Mouse (Mus musculus): ENCODE measurements at regions not wholly inside any gene's neighbourhood (a gene's known extent, or its start where the extent isn't known, plus 50 kb on each side); places are given as distances from the start of the nearest gene placed in this dataset.

- no peak for ATAC-seq (ENCODE audit: insufficient number of reproducible peaks, insufficient read depth, low FRiP score, low TSS enrichment, low read depth)
- Histone ChIP-seq H3K9ac (replicated peaks) (no peak overlapping the region), H3K27me3 (no peaks in the 10 kb centered on the region), H3K4me3 (replicated peaks) (no peak overlapping the region), H3K27ac (no peak overlapping the region), H3K9me3 (no peaks in the 10 kb centered on the region), H3K4me1 (replicated peaks) (peaks cover 25% of the 10 kb centered on the region), H3K36me3 (no peaks in the 10 kb centered on the region), H3K4me2 (no peak overlapping the region)
- 61% methylated on average over 11 of the region's 11 CpGs for WGBS
Observed at GRCm38 (mm10) chr4:33662965-33663364, 261.4 kb upstream of the Cnr1 start.

DNA sequence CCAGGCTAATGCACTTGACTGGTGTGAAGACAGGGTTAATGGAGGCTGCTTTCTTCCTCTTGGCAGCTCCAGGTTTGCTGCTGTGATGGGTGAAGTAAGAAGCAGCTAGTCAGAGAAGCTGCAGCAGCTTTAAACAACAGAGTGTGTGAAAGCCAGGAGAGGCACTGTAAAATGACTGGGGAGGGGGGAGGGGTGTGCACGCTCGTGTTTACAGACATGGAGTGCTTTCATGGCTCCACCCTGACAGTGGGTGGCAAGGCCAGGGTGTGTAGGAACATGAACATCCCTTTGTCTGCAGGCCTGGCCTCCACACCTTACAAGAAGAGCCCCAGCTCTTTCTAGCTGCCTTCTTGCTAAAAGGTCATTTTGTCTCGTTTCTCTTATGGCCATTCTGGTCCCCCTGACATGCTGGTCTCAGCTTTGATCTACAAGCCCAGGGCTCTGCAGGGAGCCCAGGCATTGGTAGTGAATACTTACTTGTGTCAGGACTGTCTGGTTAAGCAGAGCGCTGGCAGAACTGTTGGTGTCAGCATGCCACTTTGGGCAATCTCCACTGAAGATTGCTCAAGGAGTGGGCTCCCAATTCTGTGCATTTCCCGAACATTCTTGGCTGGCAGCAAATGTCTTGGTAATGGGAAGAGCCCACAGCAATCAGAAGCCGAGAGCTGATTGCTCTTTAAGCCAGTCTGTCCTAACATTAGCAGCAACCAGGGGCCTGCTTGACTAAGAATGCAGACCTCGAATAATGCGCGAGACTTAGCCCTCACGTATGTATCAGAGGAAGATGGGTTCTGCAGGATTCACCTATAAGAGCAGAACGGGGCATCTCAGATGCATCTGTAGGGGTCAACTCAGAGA, 260.5 kb upstream of the Cnr1 start:
- ATAC-seq (ENCODE audit: insufficient number of reproducible peaks, insufficient read depth, low FRiP score, low TSS enrichment, low read depth) = no peak
- peaks cover 26% of the 10 kb centered on the region for H3K4me1 ChIP-seq (replicated peaks)

GRCm38 (mm10) chr4:33664474-33664822, 259.9 kb upstream of the Cnr1 start:
- Histone ChIP-seq H3K27me3 (no peaks in the 10 kb centered on the region), H3K9me3 (no peaks in the 10 kb centered on the region), H3K4me2 (no peak overlapping the region), H3K27ac (no peak overlapping the region), H3K4me1 (replicated peaks) (peaks cover 26% of the 10 kb centered on the region), H3K4me3 (replicated peaks) (no peak overlapping the region), H3K36me3 (no peaks in the 10 kb centered on the region), H3K9ac (replicated peaks) (no peak overlapping the region)
- WGBS = 80% methylated on average over 5 of the region's 5 CpGs
- ATAC-seq (ENCODE audit: insufficient number of reproducible peaks, insufficient read depth, low FRiP score, low TSS enrichment, low read depth) = no peak

More for the DNA sequence above, 260.5 kb upstream of the Cnr1 start:
- no peaks in the 10 kb centered on the region for H3K36me3 ChIP-seq
- WGBS = 47% methylated on average over 11 of the region's 11 CpGs
- H3K9ac ChIP-seq (replicated peaks) = peak overlapping the region; percentile 24
- H3K27ac ChIP-seq = no peak overlapping the region
- no peak overlapping the region for H3K4me3 ChIP-seq (replicated peaks)
- no peaks in the 10 kb centered on the region for H3K27me3 ChIP-seq
- H3K9me3 ChIP-seq = no peaks in the 10 kb centered on the region
- 0 out of 2 replicates have a peak overlapping the region, but pooled peaks have one; percentile 2 for H3K4me2 ChIP-seq

- H3K4me3 ChIP-seq (replicated peaks) = no peak overlapping the region
- H3K36me3 ChIP-seq = no peaks in the 10 kb centered on the region
- 77% methylated on average over 14 of the region's 14 CpGs for WGBS
- peaks cover 26% of the 10 kb centered on the region for H3K4me1 ChIP-seq (replicated peaks)
- H3K4me2 ChIP-seq = no peak overlapping the region
- H3K27me3 ChIP-seq = no peaks in the 10 kb centered on the region
- no peak for ATAC-seq (ENCODE audit: insufficient number of reproducible peaks, insufficient read depth, low FRiP score, low TSS enrichment, low read depth)
- H3K27ac ChIP-seq = no peak overlapping the region
- H3K9ac ChIP-seq (replicated peaks) = no peak overlapping the region
- no peaks in the 10 kb centered on the region for H3K9me3 ChIP-seq
Observed at GRCm38 (mm10) chr4:33665250-33665873, 259.0 kb upstream of the Cnr1 start.

- Histone ChIP-seq H3K27ac (no peak overlapping the region), H3K36me3 (no peaks in the 10 kb centered on the region), H3K9me3 (no peaks in the 10 kb centered on the region), H3K4me2 (no peak overlapping the region), H3K4me1 (replicated peaks) (peaks cover 18% of the 10 kb centered on the region), H3K4me3 (replicated peaks) (no peak overlapping the region), H3K9ac (replicated peaks) (no peak overlapping the region), H3K27me3 (no peaks in the 10 kb centered on the region)
- WGBS = 65% methylated on average over 3 of the region's 3 CpGs
- no peak for ATAC-seq (ENCODE audit: insufficient number of reproducible peaks, insufficient read depth, low FRiP score, low TSS enrichment, low read depth)
Observed at GRCm38 (mm10) chr4:33668431-33668830, 256.0 kb upstream of the Cnr1 start.

DNA sequence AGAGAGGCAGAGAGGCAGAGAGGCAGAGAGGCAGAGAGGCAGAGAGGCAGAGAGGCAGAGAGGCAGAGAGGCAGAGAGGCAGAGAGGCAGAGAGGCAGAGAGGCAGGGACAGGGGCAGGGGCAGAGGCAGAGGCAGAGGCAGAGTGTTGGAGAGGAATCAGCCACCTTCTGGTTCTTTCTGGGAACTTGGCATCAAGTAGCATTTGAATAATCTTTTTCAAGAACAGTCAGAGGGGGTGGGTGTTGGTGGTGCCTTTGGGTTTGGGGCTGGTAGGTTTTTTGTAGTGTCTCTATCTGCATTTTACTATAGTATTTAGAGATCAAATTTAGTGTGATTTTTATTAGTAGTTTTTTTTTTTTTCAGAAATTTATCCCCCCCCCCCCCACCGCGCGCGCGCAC, 249.3 kb upstream of the Cnr1 start:
- Histone ChIP-seq H3K4me1 (replicated peaks) (no peaks in the 10 kb centered on the region), H3K9ac (replicated peaks) (no peak overlapping the region), H3K4me2 (no peak overlapping the region), H3K9me3 (no peaks in the 10 kb centered on the region), H3K27ac (no peak overlapping the region), H3K27me3 (no peaks in the 10 kb centered on the region), H3K4me3 (replicated peaks) (no peak overlapping the region), H3K36me3 (no peaks in the 10 kb centered on the region)
- ATAC-seq (ENCODE audit: insufficient number of reproducible peaks, insufficient read depth, low FRiP score, low TSS enrichment, low read depth) = no peak
- WGBS = no CpG with 5 or more reads among the region's 5 CpGs

- no peak overlapping the region for H3K9ac ChIP-seq (replicated peaks)
- WGBS = 77% methylated on average over 3 of the region's 3 CpGs
- no peaks in the 10 kb centered on the region for H3K36me3 ChIP-seq
- no peaks in the 10 kb centered on the region for H3K4me1 ChIP-seq (replicated peaks)
- H3K27ac ChIP-seq = no peak overlapping the region
- no peak overlapping the region for H3K4me2 ChIP-seq
- H3K9me3 ChIP-seq = no peaks in the 10 kb centered on the region
- H3K4me3 ChIP-seq (replicated peaks) = no peak overlapping the region
- ATAC-seq (ENCODE audit: insufficient number of reproducible peaks, insufficient read depth, low FRiP score, low TSS enrichment, low read depth) = no peak
- H3K27me3 ChIP-seq = no peaks in the 10 kb centered on the region
Observed at GRCm38 (mm10) chr4:33679351-33679750, 245.0 kb upstream of the Cnr1 start.

- WGBS = 75% methylated on average over 8 of the region's 8 CpGs
- Histone ChIP-seq H3K4me3 (replicated peaks) (no peak overlapping the region), H3K4me1 (replicated peaks) (0 out of 2 replicates have a peak, but pooled peaks cover 2% of the 10 kb centered on the region), H3K27me3 (no peaks in the 10 kb centered on the region), H3K4me2 (no peak overlapping the region), H3K36me3 (no peaks in the 10 kb centered on the region), H3K9me3 (no peaks in the 10 kb centered on the region), H3K27ac (no peak overlapping the region), H3K9ac (replicated peaks) (no peak overlapping the region)
- ATAC-seq (ENCODE audit: insufficient number of reproducible peaks, insufficient read depth, low FRiP score, low TSS enrichment, low read depth) = no peak
Observed at GRCm38 (mm10) chr4:33686135-33686534, 238.3 kb upstream of the Cnr1 start.

GRCm38 (mm10) chr4:33687434-33687833, 237.0 kb upstream of the Cnr1 start:
- 73% methylated on average over 7 of the region's 7 CpGs for WGBS
- no peak overlapping the region for H3K4me3 ChIP-seq (replicated peaks)
- no peak overlapping the region for H3K4me2 ChIP-seq
- no peak overlapping the region for H3K27ac ChIP-seq
- no peaks in the 10 kb centered on the region for H3K36me3 ChIP-seq
- no peaks in the 10 kb centered on the region for H3K27me3 ChIP-seq
- H3K9ac ChIP-seq (replicated peaks) = no peak overlapping the region
- H3K4me1 ChIP-seq (replicated peaks) = 0 out of 2 replicates have a peak, but pooled peaks cover 2% of the 10 kb centered on the region
- no peak for ATAC-seq (ENCODE audit: insufficient number of reproducible peaks, insufficient read depth, low FRiP score, low TSS enrichment, low read depth)
- H3K9me3 ChIP-seq = no peaks in the 10 kb centered on the region

GRCm38 (mm10) chr4:33693441-33693840, 231.0 kb upstream of the Cnr1 start:
- Histone ChIP-seq H3K36me3 (no peaks in the 10 kb centered on the region), H3K27ac (no peak overlapping the region), H3K4me1 (replicated peaks) (no peaks in the 10 kb centered on the region), H3K9me3 (no peaks in the 10 kb centered on the region), H3K4me2 (no peak overlapping the region), H3K9ac (replicated peaks) (no peak overlapping the region), H3K27me3 (no peaks in the 10 kb centered on the region), H3K4me3 (replicated peaks) (no peak overlapping the region)
- no peak for ATAC-seq (ENCODE audit: insufficient number of reproducible peaks, insufficient read depth, low FRiP score, low TSS enrichment, low read depth)
- WGBS = 91% methylated on average over 4 of the region's 4 CpGs

DNA sequence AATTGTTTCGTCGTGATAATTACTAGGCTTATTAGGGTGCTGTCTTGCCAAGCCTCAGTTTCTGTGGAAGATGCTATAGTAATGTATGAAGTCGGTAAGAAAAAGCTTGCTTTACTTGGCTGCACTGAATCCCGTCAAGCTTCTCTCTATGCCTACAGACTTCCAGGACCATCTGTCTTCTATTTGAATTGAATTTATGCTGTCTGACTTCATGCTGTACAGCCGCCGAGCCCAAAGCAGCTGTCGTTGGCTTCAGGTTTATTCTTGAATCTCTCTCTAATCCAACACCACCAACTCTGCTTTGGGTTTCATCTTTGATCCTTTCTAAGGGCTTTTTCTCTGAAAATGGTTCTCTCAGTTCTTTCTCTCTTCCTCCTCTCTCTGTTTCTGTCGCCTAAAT, 227.4 kb upstream of the Cnr1 start:
- Histone ChIP-seq H3K27ac (no peak overlapping the region), H3K4me2 (no peak overlapping the region), H3K4me3 (replicated peaks) (no peak overlapping the region), H3K4me1 (replicated peaks) (no peaks in the 10 kb centered on the region), H3K36me3 (no peaks in the 10 kb centered on the region), H3K9ac (replicated peaks) (no peak overlapping the region), H3K27me3 (no peaks in the 10 kb centered on the region), H3K9me3 (no peaks in the 10 kb centered on the region)
- WGBS = 64% methylated on average over 8 of the region's 8 CpGs
- no peak for ATAC-seq (ENCODE audit: insufficient number of reproducible peaks, insufficient read depth, low FRiP score, low TSS enrichment, low read depth)
